Mouse (Mus musculus) CD4-positive helper T cell, adult 2 months (primary cell): ENCODE results near the gene Tchh.
"Not testable (repeated sequence)": the region's sequence is repeated elsewhere in the genome, so short reads cannot be mapped to it uniquely, and the experiment has no call there.

Experiments
- DNase-seq: peaks from one replicate; pipeline ENCODE4 v3.0.0-alpha.2; 2012; ENCODE audit warnings: low read depth, missing footprints, low spot score

The Tchh gene

DNA sequence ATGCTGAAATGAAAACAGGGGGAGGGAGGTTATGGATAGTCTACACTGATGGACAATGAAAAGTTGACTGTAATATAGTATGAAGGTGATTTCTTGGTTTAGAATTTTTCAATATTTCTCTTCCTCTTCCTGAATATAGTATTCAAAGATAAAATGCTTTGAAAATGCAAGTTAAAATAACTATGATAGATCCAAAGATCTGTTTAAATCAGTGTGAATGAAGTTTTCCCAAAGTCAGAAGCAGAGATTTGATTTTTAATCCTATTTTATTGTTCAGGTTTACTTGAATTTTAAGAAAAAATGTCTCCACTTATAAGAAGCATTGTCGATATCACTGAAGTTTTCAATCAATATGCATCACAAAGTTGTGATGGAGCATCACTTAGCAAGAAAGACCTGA, at the start of gene Tchh:
TSS of gene Tchh (plus strand) at position 301 of the 400 bp plus-strand sequence.
- no peak for DNase-seq

GRCm38 (mm10) chr3:93393366-93393765, 48.8 kb upstream of the Tchh start, which contains the start of gene Rptn:
TSS of gene Rptn (plus strand) at chr3:93393699.
- no peak for DNase-seq

- no peak for DNase-seq
Measured at GRCm38 (mm10) chr3:93403936-93404335, 38.2 kb upstream of the Tchh start.

DNA sequence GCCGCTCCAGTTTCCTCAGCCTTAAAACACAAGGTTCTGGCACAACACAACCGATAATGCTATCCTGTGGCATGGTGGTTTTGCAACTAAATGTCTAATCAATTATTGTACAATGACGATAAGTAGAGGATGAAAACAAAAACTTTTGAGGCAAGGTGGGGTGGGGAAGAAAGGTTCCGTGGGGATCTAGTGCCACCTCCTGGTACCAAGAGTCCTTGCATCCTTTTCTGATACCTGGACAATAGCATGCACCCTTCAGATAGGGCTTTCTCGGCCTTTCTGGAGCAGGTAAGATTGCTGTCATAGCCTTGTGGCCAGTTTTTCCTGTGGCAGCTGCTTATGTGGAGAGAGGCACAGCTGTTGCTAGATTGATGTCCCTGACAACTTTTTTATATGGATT, 35.1 kb upstream of the Tchh start:
- DNase-seq, result peak; percentile 5

DNA sequence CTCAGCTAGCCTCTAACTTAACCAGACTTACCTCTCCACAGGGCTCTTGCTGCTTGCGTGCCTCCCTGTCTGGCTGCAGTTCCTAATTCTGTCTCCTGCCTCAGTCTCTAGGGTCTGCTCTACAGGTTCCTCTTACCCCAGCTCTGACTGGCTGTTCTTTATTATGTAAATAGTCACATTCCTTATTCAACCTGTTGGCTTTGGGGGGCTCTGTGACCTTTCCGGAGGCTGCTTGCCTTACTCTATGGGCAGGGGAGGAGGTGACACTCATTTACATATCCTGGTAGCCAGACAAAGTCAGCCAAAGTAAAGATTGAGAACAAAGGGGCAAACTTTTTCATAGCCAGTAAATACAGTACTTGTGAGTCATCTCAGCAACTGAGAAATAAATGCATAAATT, 30.2 kb upstream of the Tchh start:
- DNase-seq, result no peak

- no peak for DNase-seq
Measured at GRCm38 (mm10) chr3:93431673-93432072, 10.5 kb upstream of the Tchh start.

DNA sequence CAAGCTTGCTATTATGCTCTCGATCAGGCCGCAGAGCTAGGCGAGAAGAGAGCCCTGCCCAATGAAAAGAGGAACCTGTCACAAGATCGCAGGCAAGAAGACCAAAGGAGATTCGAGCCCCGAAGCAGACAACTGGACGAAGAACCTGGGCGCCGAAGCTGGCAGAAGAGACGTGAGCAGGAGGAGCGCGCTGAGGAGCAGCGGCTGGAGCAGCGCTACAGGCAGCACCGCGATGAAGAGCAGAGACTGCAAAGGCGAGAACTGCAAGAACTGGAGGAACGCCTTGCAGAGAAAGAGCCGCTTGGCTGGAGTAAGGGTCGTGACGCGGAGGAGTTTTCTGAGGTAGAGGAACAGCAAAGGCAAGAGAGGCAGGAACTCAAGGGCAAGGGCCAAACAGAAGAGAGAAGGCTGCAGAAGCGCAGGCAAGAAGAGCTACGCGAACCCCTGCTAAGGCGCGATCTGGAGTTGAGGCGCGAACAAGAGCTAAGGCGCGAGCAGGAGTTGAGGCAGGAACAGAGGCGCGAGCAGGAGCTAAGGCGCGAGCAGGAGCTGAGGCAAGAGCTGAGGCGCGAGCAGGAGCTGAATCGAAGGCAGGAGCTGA, 1.5 kb downstream of the Tchh start:
- peak; percentile 20 for DNase-seq

DNA sequence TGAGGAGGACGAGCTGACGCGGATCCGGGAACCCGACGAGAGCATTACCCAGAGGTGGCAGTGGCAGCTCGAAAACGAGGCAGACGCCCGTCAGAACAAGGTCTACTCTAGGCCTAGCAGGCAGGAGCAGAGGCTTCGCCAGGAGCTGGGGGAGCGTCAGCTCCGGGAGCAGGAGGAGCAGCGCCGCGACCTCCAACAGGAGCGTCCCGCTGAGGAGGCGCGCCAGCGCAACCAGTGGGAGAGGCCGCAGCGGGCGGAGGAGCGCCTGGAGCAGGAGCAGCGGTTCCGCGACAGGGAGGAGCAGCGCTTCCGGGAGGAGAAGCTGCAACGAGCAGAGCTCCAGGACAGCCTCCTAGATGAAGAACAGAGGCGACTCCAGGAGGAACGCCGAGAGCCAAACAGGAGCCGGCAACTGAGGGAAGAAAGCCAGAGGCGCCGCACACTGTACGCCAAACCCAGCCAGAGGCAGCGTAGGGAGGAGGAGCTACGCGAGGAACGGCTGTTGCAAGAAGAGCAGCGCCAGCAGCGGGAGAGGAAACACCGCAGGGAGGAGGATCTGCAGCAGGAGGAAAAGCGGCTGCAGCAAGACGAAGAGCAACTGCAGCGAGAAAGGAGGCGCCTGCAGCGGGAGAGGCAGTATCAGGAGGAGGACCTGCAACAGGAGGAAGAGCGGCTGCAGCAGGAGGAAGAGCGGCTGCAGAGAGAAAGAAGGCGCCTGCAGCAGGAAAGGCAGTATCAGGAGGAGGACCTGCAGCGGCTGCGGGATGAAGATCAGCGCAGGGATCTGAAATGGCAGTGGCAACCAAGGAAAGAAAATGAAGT, 2.4 kb downstream of the Tchh start:
- peak; percentile 61 for DNase-seq

GRCm38 (mm10) chr3:93445165-93445705, 3.1 kb downstream of the Tchh start:
- DNase-seq, result no peak

GRCm38 (mm10) chr3:93446128-93446755, 4.1 kb downstream of the Tchh start:
- no peak for DNase-seq

DNA sequence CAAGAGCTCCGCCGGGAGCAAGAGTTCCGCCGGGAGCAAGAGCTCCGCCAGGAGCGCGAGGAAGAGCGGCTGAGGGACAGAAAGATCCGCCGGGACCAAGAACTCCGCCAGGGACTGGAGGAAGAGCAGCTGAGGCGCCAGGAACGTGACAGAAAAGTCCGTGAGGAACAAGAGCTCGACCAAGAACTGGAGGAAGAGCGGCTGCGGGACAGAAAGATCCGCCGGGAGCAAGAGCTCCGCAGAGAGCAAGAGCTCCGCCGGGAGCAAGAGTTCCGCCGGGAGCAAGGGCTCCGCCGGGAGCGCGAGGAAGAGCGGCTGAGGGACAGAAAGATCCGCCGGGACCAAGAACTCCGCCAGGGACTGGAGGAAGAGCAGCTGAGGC, 4.6 kb downstream of the Tchh start:
- not testable (repeated sequence) for DNase-seq

DNA sequence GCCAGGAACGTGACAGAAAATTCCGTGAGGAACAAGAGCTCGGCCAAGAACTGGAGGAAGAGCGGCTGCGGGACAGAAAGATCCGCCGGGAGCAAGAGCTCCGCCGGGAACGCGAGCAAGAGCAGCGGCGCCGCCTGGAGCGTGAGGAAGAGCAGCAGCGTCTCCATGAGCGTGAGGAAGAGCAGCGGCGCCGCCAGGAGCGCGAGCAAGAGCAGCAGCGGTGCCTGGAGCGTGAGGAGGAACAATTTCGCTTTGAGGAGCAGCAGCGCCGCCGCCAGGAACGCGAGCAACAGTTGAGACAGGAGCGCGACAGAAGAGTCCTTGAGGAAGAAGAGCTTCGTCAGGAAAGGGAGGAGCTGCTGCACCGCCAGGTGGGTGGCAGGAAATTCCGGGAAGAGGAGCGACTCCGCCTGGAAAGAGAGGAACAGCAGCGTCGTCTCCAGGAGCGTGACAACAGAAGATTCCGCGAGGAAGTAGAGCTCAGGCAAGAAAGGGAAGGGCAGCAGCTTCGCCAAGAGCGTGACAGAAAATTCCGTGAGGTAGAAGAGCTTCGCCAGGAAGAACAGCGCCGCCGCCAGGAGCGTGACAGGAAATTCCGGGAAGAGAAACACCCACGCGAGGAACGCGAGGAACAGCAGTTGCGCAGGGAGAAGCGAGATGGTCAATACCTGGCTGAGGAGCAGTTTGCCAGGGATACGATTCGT, 5.2 kb downstream of the Tchh start:
- peak; percentile 22 for DNase-seq

GRCm38 (mm10) chr3:93466556-93466955, 24.4 kb downstream of the Tchh start:
- no peak for DNase-seq

- no peak for DNase-seq
Measured at GRCm38 (mm10) chr3:93467130-93467529, 25.0 kb downstream of the Tchh start.

DNA sequence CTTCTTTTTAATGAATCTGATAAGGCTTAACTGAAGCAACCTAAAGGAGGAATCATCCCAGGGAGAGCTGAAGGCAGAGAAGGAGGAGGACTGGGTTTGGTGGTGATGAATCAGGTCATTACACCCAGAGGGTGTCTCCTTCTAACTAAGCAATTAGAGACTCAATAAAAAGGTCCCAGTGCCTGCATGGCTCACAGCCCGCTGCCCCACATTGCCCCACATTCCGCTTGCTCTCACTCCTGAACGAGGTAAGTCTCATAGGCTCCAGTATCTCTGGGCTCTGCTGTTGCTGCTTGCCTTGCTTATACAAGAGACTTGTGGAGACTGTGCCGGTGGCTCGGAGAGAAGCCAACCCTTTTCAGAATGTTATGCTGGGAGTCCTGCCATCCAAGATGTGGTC, 26.4 kb downstream of the Tchh start, which contains the start of gene Tchhl1:
TSS of gene Tchhl1 (plus strand) at position 194 of the 400 bp plus-strand sequence.
- DNase-seq, result no peak

DNA sequence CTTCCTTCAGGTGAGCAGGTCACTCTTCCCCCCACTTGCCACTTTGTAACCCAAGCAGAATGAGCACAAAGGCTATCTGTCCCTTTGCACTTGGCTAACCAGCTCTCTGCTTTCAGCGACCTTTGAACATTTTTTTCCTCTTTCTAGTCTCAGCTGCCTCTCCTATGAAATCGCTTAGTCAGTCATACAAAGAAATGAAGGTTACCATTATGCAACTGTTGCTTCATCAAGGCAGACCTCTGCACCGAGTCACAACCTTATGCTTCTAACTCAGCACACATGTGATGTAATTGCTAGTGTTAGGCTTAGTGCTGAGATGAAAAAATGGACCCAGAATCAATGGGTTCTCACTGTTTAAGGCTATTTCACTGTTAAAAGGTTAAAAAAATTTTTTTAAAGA, 27.5 kb downstream of the Tchh start:
- DNase-seq, result no peak

GRCm38 (mm10) chr3:93480053-93480452, 37.9 kb downstream of the Tchh start:
- DNase-seq, result no peak

- DNase-seq, result no peak
Measured at GRCm38 (mm10) chr3:93481982-93482616, 40.0 kb downstream of the Tchh start.

- no peak for DNase-seq
Measured at GRCm38 (mm10) chr3:93485611-93486010, 43.5 kb downstream of the Tchh start.

GRCm38 (mm10) chr3:93488541-93488940, 46.4 kb downstream of the Tchh start:
- DNase-seq, result no peak

DNA sequence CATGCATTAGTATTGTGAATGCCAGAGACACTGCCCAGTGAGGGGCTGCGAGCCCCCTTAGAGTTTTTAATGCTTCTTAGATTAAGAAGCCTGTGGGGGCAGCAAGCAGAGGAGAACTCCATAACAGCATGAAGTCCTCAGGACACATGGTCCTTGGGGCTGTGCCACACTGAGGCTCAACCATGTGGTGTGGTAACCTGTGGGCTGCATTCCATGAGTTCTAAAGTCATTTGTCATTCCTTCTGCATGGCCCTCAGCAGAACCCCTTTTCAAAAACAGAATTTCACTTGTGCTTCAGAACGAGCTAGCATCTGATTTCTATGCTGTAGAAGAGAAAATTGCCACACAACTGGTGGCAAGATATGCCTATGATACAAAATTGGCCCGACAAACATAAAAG, 50.0 kb downstream of the Tchh start:
- no peak for DNase-seq
